Mouse (Mus musculus) brain, embryonic 14.5 days (tissue): ENCODE results near the gene En2.

Source experiments
- CTCF ChIP-seq: fragments of 200-500 bp; IDR thresholded peaks from 2 replicates; pipeline ENCODE4 v1.5.1; 2012; ENCODE audit warnings: inconsistent platforms, mild to moderate bottlenecking, moderate library complexity, borderline replicate concordance; ENCODE audit not compliant: insufficient read depth, insufficient read length; ENCODE audit errors: extremely low read depth
- POLR2A ChIP-seq: fragments of 200-500 bp; IDR thresholded peaks from 2 replicates; pipeline ENCODE4 v1.6.1; 2012; ENCODE audit warnings: mild to moderate bottlenecking, inconsistent platforms, borderline replicate concordance; ENCODE audit not compliant: poor library complexity, insufficient read depth, insufficient read length, severe bottlenecking; ENCODE audit errors: extremely low read depth

DNA sequence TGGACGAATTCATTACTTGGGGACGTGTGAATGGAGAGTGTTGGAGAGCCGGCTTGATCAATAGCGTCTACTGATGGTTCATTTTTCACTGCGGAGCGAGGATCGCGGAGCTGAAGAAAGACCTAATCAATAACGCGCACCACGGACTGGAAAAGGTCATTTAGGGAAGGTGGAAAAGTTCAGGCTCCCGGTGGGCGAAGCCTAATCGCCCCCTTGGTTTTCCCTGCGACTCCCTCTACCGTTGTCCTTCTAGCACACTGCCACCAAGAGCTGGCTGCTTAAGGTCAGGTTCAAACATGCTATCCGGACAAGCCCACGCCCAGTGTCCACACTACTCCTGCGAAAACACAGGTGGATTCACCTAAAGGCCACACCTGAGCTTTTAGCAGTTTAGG, 47.0 kb upstream of the En2 start:
- no peak for TF ChIP-seq CTCF
- TF ChIP-seq POLR2A: no peak
